Comparison of ENCODE assay signal across 22 mouse cellular contexts in the genomic region with DNA sequence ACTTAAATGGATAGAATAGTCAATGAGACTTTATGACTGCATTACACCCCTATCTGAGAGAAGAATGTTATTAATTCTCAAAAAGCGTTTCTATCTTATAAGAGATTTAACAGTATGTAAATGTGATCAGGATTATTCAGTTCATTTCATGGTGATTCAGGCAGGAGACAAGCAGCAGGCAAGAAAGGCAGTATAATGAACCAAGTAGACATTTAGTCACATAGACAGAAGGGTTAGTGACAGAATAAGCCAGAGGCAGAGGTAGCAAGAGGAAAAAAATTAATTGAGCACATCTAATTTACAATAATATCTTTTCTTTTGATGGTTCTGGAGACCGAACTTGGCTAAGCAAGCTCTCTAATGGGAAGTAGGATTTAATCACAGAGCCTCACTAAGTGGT.
DNase-seq lines count a peak whose midpoint lies in the region; ATAC-seq lines count a peak whose summit lies in the region.
"Had no signal": no experiment of that assay in that cellular context is flagged by ENCODE, and none has a peak within 500 bp of the region (broad histone marks: within the 10 kb centered on the region; RNA-seq: fewer than 3 reads in every experiment).

No protein-coding gene starts in this region.

- H3K9ac ChIP-seq in forebrain, embryonic 14.5 days (ENCODE audit: low read length): no peak overlapping the region
- H3K9ac ChIP-seq in forebrain, embryonic 15.5 days (replicated peaks): no peak overlapping the region
- no peak overlapping the region for H3K9ac ChIP-seq in midbrain, embryonic 14.5 days (replicated peaks; ENCODE audit: low read length)
- no peak overlapping the region for H3K9ac ChIP-seq in midbrain, embryonic 16.5 days (ENCODE audit: low read depth, low read length)
- H3K9ac ChIP-seq in midbrain, embryonic 11.5 days (ENCODE audit: low read length): no peak overlapping the region
- H3K9ac ChIP-seq: embryonic facial prominence, embryonic 12.5 days; forebrain, postnatal 0 days had no signal

- no peak for ATAC-seq in forebrain, embryonic 14.5 days
- no peak for ATAC-seq in forebrain, embryonic 15.5 days (replicated peaks)
- no peak for ATAC-seq in midbrain, embryonic 14.5 days (ENCODE audit: low FRiP score, low TSS enrichment)
- ATAC-seq in midbrain, embryonic 16.5 days: peak; percentile 72; the same call in 1 of the 2 replicates
- no peak for ATAC-seq in midbrain, embryonic 11.5 days (ENCODE audit: low FRiP score)
- ATAC-seq: activated CD4-positive, CD25-positive, alpha-beta regulatory T cell, adult 4 months; CD4-positive, CD25-positive, alpha-beta regulatory T cell, adult 4 months; forebrain, postnatal 0 days; Patski had no signal

- H3K4me1 ChIP-seq in forebrain, embryonic 14.5 days (ENCODE audit: control insufficient read depth, insufficient read depth, low read length): no peaks in the 10 kb centered on the region
- H3K4me1 ChIP-seq in forebrain, embryonic 15.5 days: no peaks in the 10 kb centered on the region
- H3K4me1 ChIP-seq in midbrain, embryonic 14.5 days (ENCODE audit: control insufficient read depth, insufficient read depth, low read length): no peaks in the 10 kb centered on the region
- H3K4me1 ChIP-seq in midbrain, embryonic 10.5 days: no peaks in the 10 kb centered on the region
- H3K4me1 ChIP-seq in midbrain, embryonic 16.5 days (ENCODE audit: control insufficient read depth, insufficient read depth, low read length): no peaks in the 10 kb centered on the region
- no peaks in the 10 kb centered on the region for H3K4me1 ChIP-seq in midbrain, embryonic 11.5 days (ENCODE audit: control insufficient read depth, insufficient read depth, low read length)
- H3K4me1 ChIP-seq: embryonic facial prominence, embryonic 10.5 days; embryonic facial prominence, embryonic 12.5 days had no signal

- 75% methylated on average over 2 of the region's 2 CpGs for WGBS in forebrain, embryonic 14.5 days
- 53% methylated on average over 2 of the region's 2 CpGs for WGBS in forebrain, embryonic 15.5 days
- WGBS in midbrain, embryonic 14.5 days: 32% methylated on average over 2 of the region's 2 CpGs
- 79% methylated on average over 2 of the region's 2 CpGs for WGBS in midbrain, embryonic 10.5 days
- WGBS in midbrain, embryonic 16.5 days: 34% methylated on average over 2 of the region's 2 CpGs
- WGBS in midbrain, embryonic 11.5 days: 84% methylated on average over 2 of the region's 2 CpGs

- no peak overlapping the region for H3K4me2 ChIP-seq in forebrain, embryonic 14.5 days (ENCODE audit: low read length)
- no peak overlapping the region for H3K4me2 ChIP-seq in forebrain, embryonic 15.5 days (replicated peaks)
- H3K4me2 ChIP-seq in midbrain, embryonic 14.5 days (ENCODE audit: low read length): no peak overlapping the region
- no peak overlapping the region for H3K4me2 ChIP-seq in midbrain, embryonic 16.5 days (ENCODE audit: low read length)
- H3K4me2 ChIP-seq in midbrain, embryonic 11.5 days: no peak overlapping the region
- H3K4me2 ChIP-seq: embryonic facial prominence, embryonic 12.5 days had no signal

- no peaks in the 10 kb centered on the region for H3K9me3 ChIP-seq in forebrain, embryonic 14.5 days (replicated peaks; ENCODE audit: control insufficient read depth, low read length)
- no peaks in the 10 kb centered on the region for H3K9me3 ChIP-seq in forebrain, embryonic 15.5 days
- no peaks in the 10 kb centered on the region for H3K9me3 ChIP-seq in midbrain, embryonic 14.5 days (ENCODE audit: control insufficient read depth, low read length)
- H3K9me3 ChIP-seq in midbrain, embryonic 10.5 days (replicated peaks): no peaks in the 10 kb centered on the region
- H3K9me3 ChIP-seq in midbrain, embryonic 16.5 days (replicated peaks; ENCODE audit: control insufficient read depth, low read length, poor library complexity, severe bottlenecking): no peaks in the 10 kb centered on the region
- H3K9me3 ChIP-seq in midbrain, embryonic 11.5 days (ENCODE audit: control insufficient read depth, low read length): no peaks in the 10 kb centered on the region
- H3K9me3 ChIP-seq: embryonic facial prominence, embryonic 10.5 days; embryonic facial prominence, embryonic 12.5 days; G1E had no signal

- peak; percentile 3 for DNase-seq in forebrain, embryonic 14.5 days (ENCODE audit: low spot score)
- peak; percentile 21 for DNase-seq in midbrain, embryonic 14.5 days
- DNase-seq in midbrain, embryonic 10.5 days (ENCODE audit: low spot score): no peak
- DNase-seq in midbrain, embryonic 11.5 days (ENCODE audit: low spot score, missing footprints): no peak
- DNase-seq: adrenal gland, adult 8-10 months; adrenal gland, postnatal 14 days; B cell, adult 2 months; cerebellum, adult 11-12 months; cerebellum, adult 2 months; cerebellum, adult 9-10 months; cerebellum, postnatal 10 days; cerebellum, postnatal 25 days; forebrain, postnatal 0 days had no signal

- no peak overlapping the region for H3K27ac ChIP-seq in forebrain, embryonic 14.5 days (ENCODE audit: low read depth, low read length)
- no peak overlapping the region for H3K27ac ChIP-seq in forebrain, embryonic 15.5 days (replicated peaks)
- no peak overlapping the region for H3K27ac ChIP-seq in midbrain, embryonic 14.5 days (replicated peaks; ENCODE audit: low read depth, low read length)
- no peak overlapping the region for H3K27ac ChIP-seq in midbrain, embryonic 10.5 days (replicated peaks)
- no peak overlapping the region for H3K27ac ChIP-seq in midbrain, embryonic 16.5 days (ENCODE audit: low read length)
- no peak overlapping the region for H3K27ac ChIP-seq in midbrain, embryonic 11.5 days (ENCODE audit: low read depth, low read length)
- H3K27ac ChIP-seq: embryonic facial prominence, embryonic 10.5 days; embryonic facial prominence, embryonic 12.5 days had no signal

- H3K36me3 ChIP-seq in forebrain, embryonic 14.5 days (ENCODE audit: control insufficient read depth, insufficient read depth, low read length): no peaks in the 10 kb centered on the region
- H3K36me3 ChIP-seq in forebrain, embryonic 15.5 days: no peaks in the 10 kb centered on the region
- H3K36me3 ChIP-seq in midbrain, embryonic 14.5 days (ENCODE audit: control insufficient read depth, insufficient read depth, low read length): no peaks in the 10 kb centered on the region
- H3K36me3 ChIP-seq in midbrain, embryonic 10.5 days: no peaks in the 10 kb centered on the region
- no peaks in the 10 kb centered on the region for H3K36me3 ChIP-seq in midbrain, embryonic 16.5 days (ENCODE audit: control insufficient read depth, insufficient read depth, low read length)
- H3K36me3 ChIP-seq in midbrain, embryonic 11.5 days (ENCODE audit: control insufficient read depth, insufficient read depth, low read length): no peaks in the 10 kb centered on the region
- H3K36me3 ChIP-seq: embryonic facial prominence, embryonic 10.5 days; embryonic facial prominence, embryonic 12.5 days; G1E had no signal

- no peaks in the 10 kb centered on the region for H3K27me3 ChIP-seq in forebrain, embryonic 14.5 days (replicated peaks; ENCODE audit: control insufficient read depth, insufficient read depth, low read length)
- no peaks in the 10 kb centered on the region for H3K27me3 ChIP-seq in forebrain, embryonic 15.5 days
- no peaks in the 10 kb centered on the region for H3K27me3 ChIP-seq in midbrain, embryonic 14.5 days (ENCODE audit: control insufficient read depth, insufficient read depth, low read length)
- H3K27me3 ChIP-seq in midbrain, embryonic 10.5 days (ENCODE audit: low read depth, poor library complexity, severe bottlenecking): no peaks in the 10 kb centered on the region
- no peaks in the 10 kb centered on the region for H3K27me3 ChIP-seq in midbrain, embryonic 16.5 days (ENCODE audit: control insufficient read depth, insufficient read depth, low read depth, low read length)
- no peaks in the 10 kb centered on the region for H3K27me3 ChIP-seq in midbrain, embryonic 11.5 days (ENCODE audit: control insufficient read depth, insufficient read depth, low read length)
- H3K27me3 ChIP-seq: CH12.LX; embryonic facial prominence, embryonic 12.5 days had no signal

- H3K4me3 ChIP-seq in forebrain, embryonic 14.5 days (ENCODE audit: low read depth, low read length): no peak overlapping the region
- no peak overlapping the region for H3K4me3 ChIP-seq in forebrain, embryonic 15.5 days
- no peak overlapping the region for H3K4me3 ChIP-seq in midbrain, embryonic 14.5 days (replicated peaks; ENCODE audit: low read depth, low read length)
- no peak overlapping the region for H3K4me3 ChIP-seq in midbrain, embryonic 10.5 days
- no peak overlapping the region for H3K4me3 ChIP-seq in midbrain, embryonic 16.5 days (ENCODE audit: low read depth, low read length)
- H3K4me3 ChIP-seq in midbrain, embryonic 11.5 days (ENCODE audit: low read depth, low read length): no peak overlapping the region
- H3K4me3 ChIP-seq: embryonic facial prominence, embryonic 10.5 days; embryonic facial prominence, embryonic 12.5 days had no signal

Comparison
In these comparisons a context has a peak if more than half of its experiments do, and no peak if none do; other contexts are left out.
1. DNase-seq: peak in forebrain, embryonic 14.5 days (single experiment) and midbrain, embryonic 14.5 days (single experiment); none in midbrain, embryonic 10.5 days (single experiment) and midbrain, embryonic 11.5 days (single experiment).